ENCODE assay signal across 19 mouse cellular contexts in the genomic region with DNA sequence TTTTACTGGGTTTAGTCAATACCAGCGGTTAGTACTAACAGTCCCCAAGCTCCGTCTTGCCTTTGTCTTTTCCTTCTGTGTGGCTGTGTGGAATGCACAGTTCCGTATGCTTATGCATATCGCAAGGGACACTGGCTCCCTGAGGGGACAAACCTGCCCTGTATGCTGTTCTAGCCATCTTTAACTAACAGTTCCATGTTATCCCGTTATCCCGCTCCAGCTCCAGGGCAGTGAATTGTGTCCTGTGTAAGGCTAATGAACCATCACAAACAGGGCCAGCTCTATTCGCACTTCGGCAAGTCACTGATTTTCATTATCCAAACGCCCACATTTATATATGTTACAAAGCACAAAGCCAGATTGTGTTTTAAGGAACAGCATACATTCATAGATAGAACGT.
A peak's percentile ranks its signal among the peaks of the same experiment; 100 is the strongest.
DNase-seq lines count a peak whose midpoint lies in the region; ATAC-seq and TF ChIP-seq lines count a peak whose summit lies in the region.
"Had no signal": no experiment of that assay in that cellular context is flagged by ENCODE, and none has a peak within 500 bp of the region (broad histone marks: within the 10 kb centered on the region; RNA-seq: fewer than 3 reads in every experiment).

No protein-coding gene starts in this region.

- peak; percentile 51 for DNase-seq in forebrain, embryonic 11.5 days (ENCODE audit: low spot score)
- DNase-seq in forebrain, postnatal 0 days, result no peak
- DNase-seq in midbrain, embryonic 14.5 days, result peak; percentile 21
- DNase-seq in midbrain, embryonic 10.5 days (ENCODE audit: low spot score), result no peak
- DNase-seq in retina, postnatal 1 day, result peak; percentile 68
- no peak for DNase-seq in kidney, postnatal 14 days
- DNase-seq in thymus, postnatal 14 days, result no peak
- DNase-seq: adrenal gland, adult 8-10 months; cerebellum, adult 11 months; cerebellum, postnatal 36 days; heart, postnatal 4 days had no signal

- 58% methylated on average over 10 of the region's 10 CpGs for WGBS in forebrain, embryonic 11.5 days
- 33% methylated on average over 10 of the region's 10 CpGs for WGBS in forebrain, postnatal 0 days
- WGBS in midbrain, embryonic 14.5 days, result 66% methylated on average over 10 of the region's 10 CpGs
- WGBS in midbrain, embryonic 10.5 days, result 84% methylated on average over 10 of the region's 10 CpGs
- WGBS in hindbrain, embryonic 15.5 days, result 41% methylated on average over 10 of the region's 10 CpGs

- no peak overlapping the region for H3K27ac ChIP-seq in forebrain, embryonic 11.5 days (ENCODE audit: low read depth, low read length)
- no peak overlapping the region for H3K27ac ChIP-seq in forebrain, postnatal 0 days (ENCODE audit: low read depth, low read length)
- no peak overlapping the region for H3K27ac ChIP-seq in midbrain, embryonic 14.5 days (replicated peaks; ENCODE audit: low read depth, low read length)
- H3K27ac ChIP-seq in midbrain, embryonic 10.5 days (replicated peaks), result no peak overlapping the region
- H3K27ac ChIP-seq in hindbrain, embryonic 15.5 days (replicated peaks), result no peak overlapping the region
- H3K27ac ChIP-seq: heart, embryonic 13.5 days; kidney, postnatal 0 days; limb, embryonic 12.5 days; liver, embryonic 14.5 days had no signal

- H3K36me3 ChIP-seq in forebrain, embryonic 11.5 days (ENCODE audit: control insufficient read depth, insufficient read depth, low read length), result no peaks in the 10 kb centered on the region
- H3K36me3 ChIP-seq in forebrain, postnatal 0 days (ENCODE audit: insufficient read depth), result no peaks in the 10 kb centered on the region
- H3K36me3 ChIP-seq in midbrain, embryonic 14.5 days (ENCODE audit: control insufficient read depth, insufficient read depth, low read length), result no peaks in the 10 kb centered on the region
- no peaks in the 10 kb centered on the region for H3K36me3 ChIP-seq in midbrain, embryonic 10.5 days
- H3K36me3 ChIP-seq in hindbrain, embryonic 15.5 days, result no peaks in the 10 kb centered on the region
- H3K36me3 ChIP-seq: heart, embryonic 13.5 days; limb, embryonic 12.5 days had no signal

- TF ChIP-seq CTCF in forebrain, postnatal 0 days (IDR thresholded peaks at IDR 0.05; ENCODE audit: low read depth), result no peak

- H3K27me3 ChIP-seq in forebrain, embryonic 11.5 days (ENCODE audit: control insufficient read depth, insufficient read depth, low read length), result no peaks in the 10 kb centered on the region
- no peaks in the 10 kb centered on the region for H3K27me3 ChIP-seq in forebrain, postnatal 0 days (ENCODE audit: insufficient read depth, low read length)
- no peaks in the 10 kb centered on the region for H3K27me3 ChIP-seq in midbrain, embryonic 14.5 days (ENCODE audit: control insufficient read depth, insufficient read depth, low read length)
- no peaks in the 10 kb centered on the region for H3K27me3 ChIP-seq in midbrain, embryonic 10.5 days (ENCODE audit: low read depth, poor library complexity, severe bottlenecking)
- no peaks in the 10 kb centered on the region for H3K27me3 ChIP-seq in hindbrain, embryonic 15.5 days
- H3K27me3 ChIP-seq: heart, embryonic 13.5 days; limb, embryonic 12.5 days had no signal

- no peak overlapping the region for H3K9ac ChIP-seq in forebrain, embryonic 11.5 days (ENCODE audit: low read length)
- no peak overlapping the region for H3K9ac ChIP-seq in forebrain, postnatal 0 days
- no peak overlapping the region for H3K9ac ChIP-seq in midbrain, embryonic 14.5 days (replicated peaks; ENCODE audit: low read length)
- H3K9ac ChIP-seq in hindbrain, embryonic 15.5 days, result no peak overlapping the region
- H3K9ac ChIP-seq: heart, embryonic 13.5 days; limb, embryonic 12.5 days; liver, embryonic 14.5 days had no signal

- H3K9me3 ChIP-seq in forebrain, embryonic 11.5 days (ENCODE audit: control insufficient read depth, low read length), result no peaks in the 10 kb centered on the region
- H3K9me3 ChIP-seq in forebrain, postnatal 0 days (ENCODE audit: low read length), result no peaks in the 10 kb centered on the region
- H3K9me3 ChIP-seq in midbrain, embryonic 14.5 days (ENCODE audit: control insufficient read depth, low read length), result no peaks in the 10 kb centered on the region
- 0 out of 2 replicates have a peak, but pooled peaks cover 4% of the 10 kb centered on the region for H3K9me3 ChIP-seq in midbrain, embryonic 10.5 days (replicated peaks)
- no peaks in the 10 kb centered on the region for H3K9me3 ChIP-seq in hindbrain, embryonic 15.5 days

- no peak overlapping the region for H3K4me3 ChIP-seq in forebrain, embryonic 11.5 days (ENCODE audit: low read depth, low read length)
- no peak overlapping the region for H3K4me3 ChIP-seq in forebrain, postnatal 0 days (ENCODE audit: low read depth, low read length)
- H3K4me3 ChIP-seq in midbrain, embryonic 14.5 days (replicated peaks; ENCODE audit: low read depth, low read length), result no peak overlapping the region
- H3K4me3 ChIP-seq in midbrain, embryonic 10.5 days, result no peak overlapping the region
- no peak overlapping the region for H3K4me3 ChIP-seq in hindbrain, embryonic 15.5 days
- H3K4me3 ChIP-seq: heart, embryonic 13.5 days; limb, embryonic 12.5 days; myocyte had no signal

- H3K4me1 ChIP-seq in forebrain, embryonic 11.5 days (replicated peaks; ENCODE audit: control insufficient read depth, insufficient read depth, low read length), result no peaks in the 10 kb centered on the region
- no peaks in the 10 kb centered on the region for H3K4me1 ChIP-seq in forebrain, postnatal 0 days (ENCODE audit: insufficient read depth)
- no peaks in the 10 kb centered on the region for H3K4me1 ChIP-seq in midbrain, embryonic 14.5 days (ENCODE audit: control insufficient read depth, insufficient read depth, low read length)
- peaks cover 7% of the 10 kb centered on the region for H3K4me1 ChIP-seq in midbrain, embryonic 10.5 days
- peaks cover 5% of the 10 kb centered on the region; the same call in 1 of the 2 replicates for H3K4me1 ChIP-seq in hindbrain, embryonic 15.5 days (replicated peaks)

- ATAC-seq in forebrain, embryonic 11.5 days (replicated peaks; ENCODE audit: low FRiP score), result peak; percentile 83
- ATAC-seq in forebrain, postnatal 0 days, result no peak
- no peak for ATAC-seq in midbrain, embryonic 14.5 days (ENCODE audit: low FRiP score, low TSS enrichment)
- ATAC-seq in hindbrain, embryonic 15.5 days (ENCODE audit: low FRiP score, low read depth), result peak; percentile 61; the same call in 1 of the 2 replicates
- ATAC-seq: intestine, postnatal 0 days; lung, postnatal 0 days had no signal

- no peak overlapping the region for H3K4me2 ChIP-seq in forebrain, embryonic 11.5 days (ENCODE audit: low read depth, low read length, severe bottlenecking)
- H3K4me2 ChIP-seq in forebrain, postnatal 0 days (ENCODE audit: low read depth), result no peak overlapping the region
- no peak overlapping the region for H3K4me2 ChIP-seq in midbrain, embryonic 14.5 days (ENCODE audit: low read length)
- H3K4me2 ChIP-seq in hindbrain, embryonic 15.5 days, result 0 out of 2 replicates have a peak overlapping the region, but pooled peaks have one; percentile 13
- H3K4me2 ChIP-seq: heart, embryonic 13.5 days; limb, embryonic 12.5 days had no signal

Comparison
In these comparisons a context has a peak if more than half of its experiments do, and no peak if none do; other contexts are left out.
1. ATAC-seq: peak in forebrain, embryonic 11.5 days (single experiment) and hindbrain, embryonic 15.5 days (single experiment); none in forebrain, postnatal 0 days (single experiment) and midbrain, embryonic 14.5 days (single experiment).
2. DNase-seq: peak in forebrain, embryonic 11.5 days (single experiment), midbrain, embryonic 14.5 days (single experiment) and retina, postnatal 1 day (single experiment); none in forebrain, postnatal 0 days (single experiment), midbrain, embryonic 10.5 days (single experiment), kidney, postnatal 14 days (single experiment) and thymus, postnatal 14 days (single experiment).